Mouse (Mus musculus): ENCODE data around the gene Dalrd3. TPM values are rescaled to one million over a fixed set of nuclear protein-coding genes. Genes with fewer than 3 reads are reported as not detected.
A peak's percentile ranks its signal among the peaks of the same experiment; 100 is the strongest.

Gene Dalrd3
- polyA plus RNA-seq, 1 experiment from 2014 or later = 127 TPM

- peak; percentile 72 for DNase-seq
- no peak overlapping the region; the same call in 1 of the 2 replicates for H3K9ac ChIP-seq
- H3K4me2 ChIP-seq = no peak overlapping the region
- H3K9me3 ChIP-seq (ENCODE audit: low read depth, low read length) = no peaks in the 10 kb centered on the region
- H3K27ac ChIP-seq (ENCODE audit: low read depth) = no peak overlapping the region
- peak; percentile 80 for TF ChIP-seq CTCF (IDR thresholded peaks at IDR 0.05; ENCODE audit: low read depth)
- no peak for ATAC-seq (ENCODE audit: insufficient read depth)
- H3K4me1 ChIP-seq (ENCODE audit: insufficient read depth) = peaks cover 18% of the 10 kb centered on the region
- no peaks in the 10 kb centered on the region for H3K27me3 ChIP-seq (ENCODE audit: insufficient read depth, low read length)
- 51% methylated on average over 26 of the region's 26 CpGs for WGBS
- peaks cover 63% of the 10 kb centered on the region for H3K36me3 ChIP-seq (ENCODE audit: insufficient read depth)
- no peak overlapping the region for H3K4me3 ChIP-seq (ENCODE audit: low read depth, low read length)
Observed at GRCm38 (mm10) chr9:108573774-108574690, 4.3 kb downstream of the Dalrd3 start.

GRCm38 (mm10) chr9:108574921-108575320, 5.2 kb downstream of the Dalrd3 start:
- Histone ChIP-seq H3K9me3 (ENCODE audit: low read depth, low read length) (no peaks in the 10 kb centered on the region), H3K4me1 (ENCODE audit: insufficient read depth) (peaks cover 19% of the 10 kb centered on the region), H3K4me3 (ENCODE audit: low read depth, low read length) (no peak overlapping the region), H3K4me2 (no peak overlapping the region), H3K27ac (ENCODE audit: low read depth) (no peak overlapping the region), H3K36me3 (ENCODE audit: insufficient read depth) (peaks cover 63% of the 10 kb centered on the region), H3K27me3 (ENCODE audit: insufficient read depth, low read length) (no peaks in the 10 kb centered on the region), H3K9ac (no peak overlapping the region)
- no peak for TF ChIP-seq CTCF (IDR thresholded peaks at IDR 0.05; ENCODE audit: low read depth)
- WGBS = 81% methylated on average over 12 of the region's 12 CpGs
- no peak for DNase-seq
- ATAC-seq (ENCODE audit: insufficient read depth) = no peak

- Histone ChIP-seq H3K27me3 (ENCODE audit: insufficient read depth, low read length) (no peaks in the 10 kb centered on the region), H3K27ac (ENCODE audit: low read depth) (no peak overlapping the region), H3K9ac (no peak overlapping the region), H3K4me2 (no peak overlapping the region), H3K4me1 (ENCODE audit: insufficient read depth) (peaks cover 16% of the 10 kb centered on the region), H3K36me3 (ENCODE audit: insufficient read depth) (peaks cover 61% of the 10 kb centered on the region), H3K9me3 (ENCODE audit: low read depth, low read length) (no peaks in the 10 kb centered on the region), H3K4me3 (ENCODE audit: low read depth, low read length) (no peak overlapping the region)
- DNase-seq = no peak
- no peak for ATAC-seq (ENCODE audit: insufficient read depth)
- 72% methylated on average over 37 of the region's 37 CpGs for WGBS
- TF ChIP-seq CTCF (IDR thresholded peaks at IDR 0.05; ENCODE audit: low read depth) = no peak
Observed at GRCm38 (mm10) chr9:108575321-108576297, 5.9 kb downstream of the Dalrd3 start.

GRCm38 (mm10) chr9:108577025-108577424, 7.3 kb downstream of the Dalrd3 start:
- Histone ChIP-seq H3K27ac (ENCODE audit: low read depth) (peak overlapping the region; percentile 12; the same call in 1 of the 2 replicates), H3K36me3 (ENCODE audit: insufficient read depth) (peaks cover 47% of the 10 kb centered on the region), H3K4me2 (peak overlapping the region; percentile 85), H3K9ac (peak overlapping the region; percentile 87), H3K4me3 (ENCODE audit: low read depth, low read length) (peak overlapping the region; percentile 65), H3K27me3 (ENCODE audit: insufficient read depth, low read length) (no peaks in the 10 kb centered on the region), H3K4me1 (ENCODE audit: insufficient read depth) (peaks cover 15% of the 10 kb centered on the region), H3K9me3 (ENCODE audit: low read depth, low read length) (no peaks in the 10 kb centered on the region)
- 40% methylated on average over 6 of the region's 6 CpGs for WGBS
- TF ChIP-seq CTCF (IDR thresholded peaks at IDR 0.05; ENCODE audit: low read depth) = no peak
- DNase-seq = no peak
- ATAC-seq (ENCODE audit: insufficient read depth) = no peak

- Histone ChIP-seq H3K9me3 (ENCODE audit: low read depth, low read length) (no peaks in the 10 kb centered on the region), H3K4me3 (ENCODE audit: low read depth, low read length) (peak overlapping the region; percentile 65), H3K4me1 (ENCODE audit: insufficient read depth) (peaks cover 15% of the 10 kb centered on the region), H3K4me2 (peak overlapping the region; percentile 85), H3K27ac (ENCODE audit: low read depth) (peak overlapping the region; percentile 93), H3K9ac (peak overlapping the region; percentile 87), H3K36me3 (ENCODE audit: insufficient read depth) (peaks cover 37% of the 10 kb centered on the region), H3K27me3 (ENCODE audit: insufficient read depth, low read length) (no peaks in the 10 kb centered on the region)
- peak; percentile 84 for DNase-seq
- TF ChIP-seq CTCF (IDR thresholded peaks at IDR 0.05; ENCODE audit: low read depth) = no peak
- WGBS = under 1% methylated on average over 24 of the region's 24 CpGs
- peak; percentile 32 for ATAC-seq (ENCODE audit: insufficient read depth)
Observed at GRCm38 (mm10) chr9:108577934-108578544, 8.4 kb downstream of the Dalrd3 start.

- peak; percentile 97 for DNase-seq
- Histone ChIP-seq H3K4me3 (ENCODE audit: low read depth, low read length) (peak within 1 kb of the TSS; percentile 65), H3K27ac (ENCODE audit: low read depth) (peak within 1 kb of the TSS; percentile 93), H3K27me3 (ENCODE audit: insufficient read depth, low read length) (no peaks in the 10 kb centered on the region), H3K4me1 (ENCODE audit: insufficient read depth) (peaks cover 15% of the 10 kb centered on the region), H3K9ac (peak within 1 kb of the TSS; percentile 87), H3K4me2 (peak within 1 kb of the TSS; percentile 85), H3K36me3 (ENCODE audit: insufficient read depth) (peaks cover 30% of the 10 kb centered on the region), H3K9me3 (ENCODE audit: low read depth, low read length) (no peaks in the 10 kb centered on the region)
- WGBS = 4% methylated on average over 51 of the region's 51 CpGs
- no peak for TF ChIP-seq CTCF (IDR thresholded peaks at IDR 0.05; ENCODE audit: low read depth)
- ATAC-seq (ENCODE audit: insufficient read depth) = peak; percentile 97
Observed at GRCm38 (mm10) chr9:108578545-108579343, 9.1 kb downstream of the Dalrd3 start, which contains the start of gene Wdr6. Gene Wdr6 (minus strand): TSS chr9:108578739.
